Mouse (Mus musculus) C2C12 (cell line): ENCODE measurements around the gene Ubac2. TPM values are rescaled to one million over a fixed set of nuclear protein-coding genes. Genes with fewer than 3 reads are reported as not detected.

Experiments used
- H3K27me3 ChIP-seq: one replicate; pipeline ENCODE4 v1.6.1; 2011; ENCODE audit not compliant: control insufficient read depth, insufficient read depth, insufficient read length
- H3K36me3 ChIP-seq: one replicate; pipeline ENCODE4 v1.6.1; 2011; ENCODE audit not compliant: control insufficient read depth, insufficient read depth
- H3K4me3 ChIP-seq: one replicate; pipeline ENCODE4 v1.5.1; 2011; ENCODE audit warnings: mild to moderate bottlenecking, control low read depth; ENCODE audit not compliant: poor library complexity, insufficient read depth, severe bottlenecking
- H3K79me2 ChIP-seq: one replicate; pipeline ENCODE4 v1.6.1; 2011; ENCODE audit not compliant: control insufficient read depth, insufficient read depth
- H3K79me3 ChIP-seq: one replicate; pipeline ENCODE4 v1.6.1; 2011; ENCODE audit warnings: low read depth, control low read depth
- H3ac ChIP-seq: one replicate; pipeline ENCODE3; 2011; ENCODE audit warnings: low read depth; ENCODE audit not compliant: control insufficient read depth, insufficient read length
- CEBPB ChIP-seq: IDR thresholded peaks from one replicate; pipeline ENCODE4 v1.6.1; 2011; ENCODE audit warnings: low read depth, mild to moderate bottlenecking, control low read depth, moderate library complexity
- CTCF ChIP-seq: IDR thresholded peaks from one replicate; pipeline ENCODE4 v1.5.1; 2011; ENCODE audit not compliant: control insufficient read depth, insufficient read depth, insufficient read length
- FOSL1 ChIP-seq: IDR thresholded peaks from one replicate; pipeline ENCODE4 v1.8.0; 2011; ENCODE audit warnings: mild to moderate bottlenecking, low read length; ENCODE audit not compliant: poor library complexity, insufficient read depth, severe bottlenecking
- MAX ChIP-seq: IDR thresholded peaks from one replicate; pipeline ENCODE4 v1.6.1; 2011; ENCODE audit warnings: mild to moderate bottlenecking, control low read depth
- MYOD1 ChIP-seq: IDR thresholded peaks from one replicate; pipeline ENCODE4 v1.6.1; 2011; ENCODE audit warnings: low read depth; ENCODE audit not compliant: control insufficient read depth, insufficient read length
- MYOG ChIP-seq: IDR thresholded peaks from one replicate; pipeline ENCODE4 v1.6.1; 2011; ENCODE audit not compliant: control insufficient read depth, insufficient read length; ENCODE audit errors: extremely low read depth
- USF1 ChIP-seq: IDR thresholded peaks from one replicate; pipeline ENCODE4 v1.6.1; 2011; ENCODE audit warnings: low read depth, mild to moderate bottlenecking, control low read depth, moderate library complexity
- polyA plus RNA-seq: library from polyadenylated mRNA; unstranded; fragments of >200 nt; fragmentation: generic; extraction: Trizol; gene quantifications from one replicate; pipeline ENCODE4 v1.2.1, GENCODE M21; 2012; ENCODE audit warnings: missing spikeins

Ubac2 gene
- polyA plus RNA-seq, 1 experiment: 37.8 TPM

DNA sequence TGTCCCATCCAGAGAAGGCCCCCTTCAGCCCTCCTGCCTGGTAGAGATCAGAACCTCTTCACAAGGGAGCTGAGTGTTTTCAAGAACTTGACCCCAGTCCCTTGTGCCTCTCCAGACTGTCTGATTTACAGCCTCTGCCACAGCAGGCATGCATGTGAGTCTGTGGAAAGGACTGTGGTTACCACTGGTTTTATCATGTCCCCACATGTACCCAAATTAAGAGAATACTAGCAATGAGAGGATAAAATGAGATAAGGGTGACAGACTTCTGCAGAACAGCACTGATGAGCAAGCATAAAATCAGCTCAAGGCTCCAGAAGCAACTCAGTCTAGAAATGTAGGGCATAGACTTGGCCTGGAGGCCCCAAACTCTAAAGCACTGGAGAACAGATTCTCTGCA is 145.5 kb downstream of the Ubac2 start:
- TF ChIP-seq MAX: no peak
- no peak for TF ChIP-seq CEBPB
- no peak for TF ChIP-seq MYOG
- no peak for TF ChIP-seq MYOD1
- no peak for TF ChIP-seq USF1
- no peak for TF ChIP-seq CTCF
- no peak for TF ChIP-seq FOSL1
- no peak overlapping the region for H3ac ChIP-seq
- no peaks in the 10 kb centered on the region for H3K36me3 ChIP-seq
- no peaks in the 10 kb centered on the region for H3K27me3 ChIP-seq
- no peak overlapping the region for H3K4me3 ChIP-seq
- no peaks in the 10 kb centered on the region for H3K79me2 ChIP-seq
- H3K79me3 ChIP-seq: no peaks in the 10 kb centered on the region

- H3K27me3 ChIP-seq: no peaks in the 10 kb centered on the region
- TF ChIP-seq MYOD1 (no peak), CEBPB (no peak), USF1 (no peak), MAX (no peak), MYOG (no peak), FOSL1 (no peak), CTCF (no peak)
- H3K79me2 ChIP-seq: no peaks in the 10 kb centered on the region
- no peak overlapping the region for H3ac ChIP-seq
- H3K4me3 ChIP-seq: no peak overlapping the region
- no peaks in the 10 kb centered on the region for H3K79me3 ChIP-seq
- no peaks in the 10 kb centered on the region for H3K36me3 ChIP-seq
Measured at GRCm38 (mm10) chr14:122028926-122029745, 150.7 kb downstream of the Ubac2 start.

- Histone ChIP-seq H3K79me2 (no peaks in the 10 kb centered on the region), H3K4me3 (no peak overlapping the region), H3K27me3 (no peaks in the 10 kb centered on the region), H3K36me3 (no peaks in the 10 kb centered on the region), H3ac (no peak overlapping the region), H3K79me3 (no peaks in the 10 kb centered on the region)
- no peak for TF ChIP-seq MAX
Measured at GRCm38 (mm10) chr14:122029851-122030250, 151.4 kb downstream of the Ubac2 start.

DNA sequence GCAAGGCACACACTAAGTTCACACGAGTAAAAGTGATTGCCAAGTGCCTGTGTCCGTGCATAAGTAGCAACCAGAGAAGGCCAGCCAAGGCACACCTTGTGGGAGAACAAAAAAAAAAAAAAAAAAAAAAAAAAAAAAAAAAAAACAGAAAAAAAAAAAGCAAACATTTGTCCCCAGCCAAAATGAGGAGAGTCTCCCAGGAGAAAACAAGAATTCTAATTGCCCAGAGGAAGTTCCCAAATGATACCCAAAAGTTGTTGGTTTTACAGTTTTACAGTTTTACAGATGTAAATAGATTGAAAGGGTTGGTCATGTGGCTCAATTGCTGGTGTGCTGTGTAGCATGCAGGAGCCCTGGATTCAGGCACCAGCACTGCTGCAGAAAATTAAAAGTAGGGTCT is 153.6 kb downstream of the Ubac2 start:
- H3K36me3 ChIP-seq: no peaks in the 10 kb centered on the region
- no peaks in the 10 kb centered on the region for H3K79me3 ChIP-seq
- H3K27me3 ChIP-seq: no peaks in the 10 kb centered on the region
- no peaks in the 10 kb centered on the region for H3K79me2 ChIP-seq
- TF ChIP-seq MYOG (no peak), USF1 (no peak), MAX (no peak)
- no peak overlapping the region for H3K4me3 ChIP-seq
- H3ac ChIP-seq: no peak overlapping the region

- no peaks in the 10 kb centered on the region for H3K79me2 ChIP-seq
- H3K36me3 ChIP-seq: no peaks in the 10 kb centered on the region
- no peak within 1 kb of the TSS for H3K4me3 ChIP-seq
- H3ac ChIP-seq: no peak within 1 kb of the TSS
- H3K27me3 ChIP-seq: no peaks in the 10 kb centered on the region
- TF ChIP-seq CTCF (no peak), CEBPB (no peak), MYOD1 (no peak), MAX (no peak), MYOG (no peak), USF1 (no peak), FOSL1 (no peak)
- H3K79me3 ChIP-seq: no peaks in the 10 kb centered on the region
Measured at GRCm38 (mm10) chr14:122034451-122034850, 156.0 kb downstream of the Ubac2 start, which contains the start of gene Timm8a2. Timm8a2 (plus strand) TSS chr14:122034674.

- H3K79me3 ChIP-seq: no peaks in the 10 kb centered on the region
- no peak overlapping the region for H3ac ChIP-seq
- H3K4me3 ChIP-seq: no peak overlapping the region
- no peaks in the 10 kb centered on the region for H3K79me2 ChIP-seq
- H3K27me3 ChIP-seq: no peaks in the 10 kb centered on the region
- TF ChIP-seq MAX: no peak
- TF ChIP-seq CTCF: no peak
- TF ChIP-seq FOSL1: no peak
- no peak for TF ChIP-seq MYOD1
- TF ChIP-seq USF1: no peak
- no peak for TF ChIP-seq CEBPB
- TF ChIP-seq MYOG: no peak
- H3K36me3 ChIP-seq: no peaks in the 10 kb centered on the region
Measured at GRCm38 (mm10) chr14:122035181-122035580, 156.8 kb downstream of the Ubac2 start.
